Mouse (Mus musculus) small intestine, adult 2 months (tissue): Measurements from ENCODE around the gene Pou6f1. TPM values are rescaled to one million over a fixed set of nuclear protein-coding genes. Genes with fewer than 3 reads are reported as not detected.

ENCODE experiments used
- H3K27ac ChIP-seq: fragments of 200-500 bp; 2 replicates; pipeline ENCODE4 v1.5.1; 2012; ENCODE audit warnings: low read depth, low read length, control low read depth, inconsistent platforms; ENCODE audit not compliant: insufficient read depth
- H3K27me3 ChIP-seq: fragments of 200-500 bp; 2 replicates; pipeline ENCODE4 v1.6.1; 2012; ENCODE audit warnings: mild to moderate bottlenecking, moderate library complexity, low read length, inconsistent platforms; ENCODE audit not compliant: control insufficient read depth, insufficient read depth
- H3K36me3 ChIP-seq: fragments of 200-500 bp; 2 replicates; pipeline ENCODE4 v1.6.1; 2012; ENCODE audit warnings: mild to moderate bottlenecking, low read length, control low read depth, inconsistent platforms; ENCODE audit not compliant: control insufficient read depth, insufficient read depth
- H3K4me1 ChIP-seq: fragments of 200-500 bp; 2 replicates; pipeline ENCODE4 v1.6.1; 2012; ENCODE audit warnings: low read length, inconsistent platforms, mixed read lengths; ENCODE audit not compliant: control insufficient read depth, insufficient read depth, insufficient read length
- H3K4me3 ChIP-seq: fragments of 200-500 bp; 2 replicates; pipeline ENCODE4 v1.5.1; 2012; ENCODE audit warnings: low read depth, mild to moderate bottlenecking, control low read depth, inconsistent platforms, low read length, moderate library complexity
- CTCF ChIP-seq: fragments of 200-500 bp; IDR thresholded peaks from 2 replicates; pipeline ENCODE4 v1.5.1; 2012; ENCODE audit warnings: low read depth, mild to moderate bottlenecking, control low read depth, inconsistent platforms, low read length, moderate library complexity, mixed read lengths; ENCODE audit not compliant: insufficient replicate concordance, insufficient read length; ENCODE audit errors: extremely low read depth
- POLR2A ChIP-seq: fragments of 200-500 bp; IDR thresholded peaks from 2 replicates; pipeline ENCODE4 v1.6.1; 2012; ENCODE audit warnings: low read depth, mild to moderate bottlenecking, control low read depth, inconsistent platforms, low read length, moderate library complexity
- WGBS: fragments of 180-500 bp; shearing (Covaris S2); methylation state at CpG from one replicate; pipeline ENCODE4 v1.1.7; 2018; 5-methylcytosine and 5-hydroxymethylcytosine counted together
- polyA plus RNA-seq: library from polyadenylated mRNA; depleted of rRNA; stranded (reverse); fragments of >200 nt; gene quantifications from 2 replicates; pipeline ENCODE4 v1.2.3, GENCODE M21; 2012

Gene Pou6f1
- polyA plus RNA-seq, 1 experiment, result 12.0 TPM

DNA sequence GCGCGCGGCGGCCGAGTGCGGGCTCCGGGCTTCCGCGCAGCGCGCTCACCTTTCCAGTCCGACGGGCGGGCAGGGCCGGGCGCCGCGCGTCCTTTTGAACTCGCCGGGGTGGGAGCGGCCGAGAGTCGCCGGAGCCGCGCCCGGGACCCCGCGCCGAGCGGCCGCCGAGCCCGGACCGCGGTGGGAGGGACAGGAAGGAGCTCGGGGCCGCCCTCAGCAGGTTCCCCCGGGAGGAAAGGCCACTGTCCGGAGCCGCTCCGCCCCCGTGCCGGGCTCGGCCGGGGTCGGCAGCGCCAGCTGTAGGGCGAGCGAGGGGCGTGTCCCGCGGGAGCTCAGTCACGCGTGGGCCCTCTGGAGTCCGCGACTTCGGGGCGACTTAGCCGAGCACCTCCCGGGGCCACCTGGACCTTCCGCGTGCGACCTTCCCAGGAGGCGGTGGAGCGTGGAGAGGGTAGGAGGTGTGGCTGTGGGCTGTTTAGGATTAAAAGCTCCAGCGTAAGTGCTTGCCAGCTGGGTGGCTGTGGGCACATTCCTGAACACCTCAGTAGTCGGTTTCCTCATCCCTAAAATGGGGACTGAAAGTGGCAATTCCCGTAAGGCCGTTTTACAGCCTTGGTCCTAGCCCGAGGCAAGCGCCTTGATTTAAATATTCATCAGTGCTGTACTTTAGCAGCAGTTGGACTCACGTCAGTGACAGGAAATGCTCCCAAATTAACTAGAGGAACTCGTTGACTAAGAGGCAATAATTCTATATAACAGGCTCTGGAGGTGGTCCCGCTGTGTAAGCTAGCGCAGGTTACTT is 37.1 kb upstream of the Pou6f1 start, which contains the start of gene Smagp:
TSS of gene Smagp (minus strand) at position 241 of the 802 bp plus-strand sequence.
- H3K36me3 ChIP-seq, result no peaks in the 10 kb centered on the region
- peaks cover 21% of the 10 kb centered on the region for H3K4me1 ChIP-seq
- WGBS, result under 1% methylated on average over 77 of the region's 77 CpGs
- no peaks in the 10 kb centered on the region for H3K27me3 ChIP-seq
- H3K4me3 ChIP-seq, result peak within 1 kb of the TSS; percentile 89
- peak within 1 kb of the TSS; percentile 97 for H3K27ac ChIP-seq
- TF ChIP-seq POLR2A, result no peak

DNA sequence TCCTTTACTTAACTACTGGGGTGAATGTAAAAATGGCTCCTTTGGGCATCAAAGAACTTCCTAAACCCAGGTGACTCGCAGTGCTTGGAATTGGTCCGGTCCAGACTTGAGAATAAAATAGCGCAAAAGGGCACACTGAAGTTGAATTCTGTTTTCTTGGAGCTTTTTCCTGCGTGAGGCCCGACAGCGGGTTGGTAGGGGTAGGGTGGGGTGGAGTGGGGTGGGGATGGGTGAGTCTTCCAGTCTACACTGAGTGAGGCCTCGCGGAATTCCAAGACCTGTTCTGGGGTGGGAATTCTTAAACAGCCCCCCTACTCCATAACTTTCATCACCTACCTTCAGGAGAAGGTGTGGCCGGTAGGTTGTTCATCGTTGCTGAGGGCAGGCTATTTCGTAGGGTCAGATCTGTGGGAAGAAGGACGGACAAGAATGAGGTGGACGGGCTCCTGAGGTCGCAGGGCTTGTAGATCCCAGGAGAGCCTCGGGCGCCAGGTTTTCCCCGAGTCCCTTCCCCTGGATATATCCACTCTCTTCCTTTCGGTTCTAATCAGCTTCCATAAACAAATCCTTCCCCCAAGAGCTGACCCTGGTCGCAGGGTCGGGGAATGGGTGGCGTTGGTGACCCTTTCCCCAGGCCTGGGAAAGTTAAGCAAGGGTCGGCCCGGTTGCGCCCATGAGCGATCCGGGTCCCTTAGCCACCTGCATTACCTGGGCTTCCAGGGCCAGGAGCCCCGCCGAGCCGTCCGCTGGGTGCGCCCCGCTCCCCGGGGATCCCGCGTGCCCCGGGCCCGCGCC is 36.3 kb upstream of the Pou6f1 start:
- TF ChIP-seq CTCF, result no peak
- TF ChIP-seq POLR2A, result 0 out of 2 replicates have a peak, but pooled peaks have one; percentile 7
- Histone ChIP-seq H3K4me3 (peak overlapping the region; percentile 89), H3K4me1 (peaks cover 18% of the 10 kb centered on the region), H3K27me3 (no peaks in the 10 kb centered on the region), H3K36me3 (peaks cover 4% of the 10 kb centered on the region; the same call in 1 of the 2 replicates), H3K27ac (peak overlapping the region; percentile 97)
- WGBS, result 5% methylated on average over 38 of the region's 38 CpGs

DNA sequence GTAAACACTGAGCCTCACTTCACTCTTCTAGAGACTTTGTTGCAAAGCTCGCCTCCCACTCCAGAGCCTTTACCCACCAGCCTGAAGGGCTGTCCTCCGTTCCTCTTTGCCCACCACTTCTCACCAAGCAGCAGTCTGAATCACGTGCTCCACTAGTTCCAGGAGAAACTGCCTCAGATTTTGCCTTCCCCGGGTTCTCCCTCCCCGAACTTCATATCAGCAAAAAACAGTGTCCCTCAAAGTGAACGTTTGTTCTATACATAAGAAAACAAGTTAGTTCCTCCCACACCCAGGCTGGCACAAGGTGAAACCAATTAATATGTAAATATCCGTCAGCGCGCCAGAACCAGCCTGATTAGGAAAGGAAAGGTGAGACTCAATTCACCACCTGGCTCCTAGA is 35.5 kb upstream of the Pou6f1 start:
- peak overlapping the region; percentile 89 for H3K4me3 ChIP-seq
- WGBS, result 4% methylated on average over 9 of the region's 9 CpGs
- H3K27ac ChIP-seq, result peak overlapping the region; percentile 97
- no peak for TF ChIP-seq POLR2A
- no peak for TF ChIP-seq CTCF
- H3K4me1 ChIP-seq, result peaks cover 16% of the 10 kb centered on the region
- peaks cover 6% of the 10 kb centered on the region; the same call in 1 of the 2 replicates for H3K36me3 ChIP-seq
- no peaks in the 10 kb centered on the region for H3K27me3 ChIP-seq

DNA sequence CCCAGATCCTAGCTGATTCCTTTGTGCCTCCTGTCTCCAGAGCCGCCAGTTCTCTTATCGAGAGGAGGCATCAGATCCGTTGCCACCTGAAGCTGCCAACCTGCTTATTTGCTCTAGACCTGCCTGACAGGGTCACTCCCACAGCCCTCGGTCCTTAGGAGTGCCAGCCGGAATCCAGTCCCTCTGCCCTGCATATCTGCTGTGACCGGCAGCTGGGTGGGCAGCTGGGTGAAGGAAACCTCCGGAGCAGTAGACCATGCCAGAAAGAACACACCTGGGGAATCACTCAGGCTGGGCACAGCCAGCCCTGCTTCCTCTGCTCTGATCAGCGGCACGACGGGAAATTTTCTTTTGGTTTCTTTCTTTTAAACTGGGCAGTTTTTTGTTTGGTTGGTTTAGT is 33.6 kb upstream of the Pou6f1 start:
- Histone ChIP-seq H3K4me3 (peak overlapping the region; percentile 50), H3K36me3 (peaks cover 6% of the 10 kb centered on the region; the same call in 1 of the 2 replicates), H3K4me1 (peaks cover 14% of the 10 kb centered on the region), H3K27ac (peak overlapping the region; percentile 81), H3K27me3 (no peaks in the 10 kb centered on the region)
- WGBS, result 20% methylated on average over 10 of the region's 10 CpGs
- no peak for TF ChIP-seq CTCF
- no peak for TF ChIP-seq POLR2A

DNA sequence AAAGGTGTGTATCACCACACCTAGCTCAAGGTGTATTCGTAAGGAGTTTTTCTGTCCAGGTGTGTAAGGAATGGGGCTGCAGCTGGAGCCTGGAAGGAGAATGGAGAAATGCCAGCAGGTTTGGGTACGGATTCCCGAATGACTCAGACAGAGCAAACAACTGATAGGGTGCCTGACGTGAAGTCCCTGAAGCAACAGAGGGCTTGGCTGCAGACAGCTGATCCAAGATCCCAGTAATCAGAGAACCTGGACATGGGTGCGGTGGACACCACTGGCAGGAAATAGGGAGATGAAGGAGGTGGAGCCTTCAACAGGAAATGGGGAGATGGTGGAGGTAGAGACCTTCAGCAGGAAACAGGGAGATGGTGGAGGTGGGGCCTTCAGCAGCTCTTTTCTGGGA is 32.5 kb upstream of the Pou6f1 start:
- TF ChIP-seq CTCF (no peak), POLR2A (peak; percentile 30; the same call in 1 of the 2 replicates)
- peaks cover 6% of the 10 kb centered on the region; the same call in 1 of the 2 replicates for H3K36me3 ChIP-seq
- H3K27ac ChIP-seq, result peak overlapping the region; percentile 81
- peaks cover 23% of the 10 kb centered on the region for H3K4me1 ChIP-seq
- no peaks in the 10 kb centered on the region for H3K27me3 ChIP-seq
- 21% methylated on average over 5 of the region's 5 CpGs for WGBS
- H3K4me3 ChIP-seq, result 0 out of 2 replicates have a peak overlapping the region, but pooled peaks have one; percentile 1

DNA sequence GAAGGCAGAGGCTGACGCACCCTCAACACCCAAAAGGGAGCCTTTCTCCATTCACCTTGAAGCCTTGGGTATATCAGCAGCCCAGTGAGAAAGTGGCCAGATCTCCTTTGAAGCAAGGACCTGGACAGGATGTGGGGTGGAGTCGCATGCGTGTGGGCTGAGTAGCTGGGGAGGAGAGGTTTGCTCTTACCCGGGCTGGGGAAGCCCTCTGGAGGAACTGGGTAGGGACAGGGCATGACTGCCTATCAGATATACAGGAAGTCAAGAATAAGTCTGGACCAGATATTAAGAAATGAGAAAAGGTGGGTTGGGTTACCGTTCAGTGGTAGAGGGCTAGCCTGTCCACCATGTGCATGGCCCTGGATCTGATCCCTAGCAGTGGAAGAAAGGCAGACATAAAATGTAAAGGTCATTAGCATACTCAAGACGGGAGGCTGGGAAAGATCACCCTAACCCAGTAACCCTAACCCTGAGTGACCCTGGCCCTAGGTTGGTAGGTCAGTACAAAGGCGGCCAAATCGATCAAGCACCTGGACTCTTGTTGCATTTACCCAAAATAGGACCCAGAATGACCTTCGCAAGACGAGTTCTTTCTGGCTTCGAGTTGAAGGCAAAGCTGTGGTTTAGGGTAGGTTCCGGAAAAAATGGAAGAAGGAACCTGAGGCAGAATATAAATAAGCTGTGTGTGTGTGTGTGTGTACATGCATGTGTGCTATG is 31.8 kb upstream of the Pou6f1 start:
- WGBS, result 78% methylated on average over 12 of the region's 12 CpGs
- Histone ChIP-seq H3K27me3 (no peaks in the 10 kb centered on the region), H3K4me1 (peaks cover 23% of the 10 kb centered on the region), H3K4me3 (no peak overlapping the region), H3K27ac (peak overlapping the region; percentile 81), H3K36me3 (peaks cover 6% of the 10 kb centered on the region; the same call in 1 of the 2 replicates)
- TF ChIP-seq CTCF (no peak), POLR2A (no peak)
